Mouse (Mus musculus) liver, embryonic 14.5 days (tissue): ENCODE data around the gene Gm28043.

Source experiments
- CTCF ChIP-seq: IDR thresholded peaks from 2 replicates; pipeline ENCODE4 v1.5.1; 2016; ENCODE audit warnings: antibody characterized with exemption, low read depth, control low read depth
- EP300 ChIP-seq: IDR thresholded peaks from 2 replicates; pipeline ENCODE4 v1.6.1; 2016; ENCODE audit warnings: antibody characterized with exemption, low read depth

- TF ChIP-seq EP300 = no peak
- TF ChIP-seq CTCF = no peak
Measured at GRCm38 (mm10) chr17:29568435-29568834, 46.2 kb upstream of the Gm28043 start.
